Mouse (Mus musculus) erythroblast, embryonic 14.5 days (primary cell): ENCODE results near the gene Slc7a5. TPM values are rescaled to one million over a fixed set of nuclear protein-coding genes. Genes with fewer than 3 reads are reported as not detected.

Experiments
- H3K27me3 ChIP-seq: 2 replicates; pipeline ENCODE4 v1.6.1; 2012; ENCODE audit warnings: inconsistent platforms; ENCODE audit not compliant: control insufficient read depth
- H3K36me3 ChIP-seq: 2 replicates; pipeline ENCODE4 v1.6.1; 2012; ENCODE audit warnings: mild to moderate bottlenecking, inconsistent platforms; ENCODE audit not compliant: control insufficient read depth
- H3K4me1 ChIP-seq: 2 replicates; pipeline ENCODE4 v1.6.1; 2012; ENCODE audit warnings: inconsistent platforms; ENCODE audit not compliant: control insufficient read depth
- H3K4me3 ChIP-seq: replicated peaks from 2 replicates; pipeline ENCODE3; 2012; ENCODE audit warnings: moderate library complexity, mild to moderate bottlenecking, inconsistent platforms
- H3K9me3 ChIP-seq: 2 replicates; pipeline ENCODE4 v1.6.1; 2012; ENCODE audit warnings: low read length, inconsistent platforms, mixed read lengths; ENCODE audit not compliant: control insufficient read depth
- GATA1 ChIP-seq: IDR thresholded peaks from 2 replicates; pipeline ENCODE4 v1.6.1; 2012; ENCODE audit warnings: low read length, inconsistent platforms, mixed read lengths
- TAL1 ChIP-seq: IDR thresholded peaks from 3 replicates; pipeline ENCODE4 v1.6.1; 2012; ENCODE audit warnings: low read length, inconsistent platforms, mixed read lengths
- polyA plus RNA-seq: library from polyadenylated mRNA; stranded (reverse); fragments of >175 nt; gene quantifications from 2 replicates; pipeline ENCODE4 v1.2.3, GENCODE M21; 2012

The Slc7a5 gene
- polyA plus RNA-seq, 1 experiment = 12.4 TPM

GRCm38 (mm10) chr8:121895910-121896309 lies 11.6 kb downstream of the Slc7a5 start:
- peaks cover 92% of the 10 kb centered on the region for H3K36me3 ChIP-seq
- no peaks in the 10 kb centered on the region for H3K27me3 ChIP-seq
- no peak for TF ChIP-seq GATA1
- TF ChIP-seq TAL1 = no peak

GRCm38 (mm10) chr8:121892875-121893274 lies 14.6 kb downstream of the Slc7a5 start:
- H3K9me3 ChIP-seq = no peaks in the 10 kb centered on the region
- no peaks in the 10 kb centered on the region for H3K27me3 ChIP-seq
- H3K36me3 ChIP-seq = peaks cover 100% of the 10 kb centered on the region
- H3K4me3 ChIP-seq = no peak overlapping the region
- H3K4me1 ChIP-seq = peaks cover 59% of the 10 kb centered on the region
- no peak for TF ChIP-seq GATA1
- TF ChIP-seq TAL1 = no peak

More at GRCm38 (mm10) chr8:121895910-121896309, 11.6 kb downstream of the Slc7a5 start:
- no peaks in the 10 kb centered on the region for H3K9me3 ChIP-seq
- H3K4me1 ChIP-seq = peaks cover 73% of the 10 kb centered on the region
- H3K4me3 ChIP-seq = no peak overlapping the region

GRCm38 (mm10) chr8:121889810-121890785 lies 17.4 kb downstream of the Slc7a5 start:
- Histone ChIP-seq H3K4me3 (no peak overlapping the region), H3K27me3 (no peaks in the 10 kb centered on the region), H3K36me3 (peaks cover 100% of the 10 kb centered on the region), H3K9me3 (no peaks in the 10 kb centered on the region), H3K4me1 (peaks cover 31% of the 10 kb centered on the region)
- TF ChIP-seq GATA1 (no peak), TAL1 (no peak)

- H3K4me3 ChIP-seq = no peak overlapping the region
- H3K36me3 ChIP-seq = peaks cover 100% of the 10 kb centered on the region
- TF ChIP-seq GATA1 = no peak
- TF ChIP-seq TAL1 = no peak
- H3K4me1 ChIP-seq = peaks cover 25% of the 10 kb centered on the region
- no peaks in the 10 kb centered on the region for H3K27me3 ChIP-seq
- no peaks in the 10 kb centered on the region for H3K9me3 ChIP-seq
These were observed 18.2 kb downstream of the Slc7a5 start for GRCm38 (mm10) chr8:121889317-121889716.

GRCm38 (mm10) chr8:121887547-121887946 lies 19.9 kb downstream of the Slc7a5 start:
- Histone ChIP-seq H3K9me3 (no peaks in the 10 kb centered on the region), H3K4me3 (no peak overlapping the region), H3K4me1 (peaks cover 18% of the 10 kb centered on the region), H3K27me3 (no peaks in the 10 kb centered on the region), H3K36me3 (peaks cover 100% of the 10 kb centered on the region)
- no peak for TF ChIP-seq TAL1
- TF ChIP-seq GATA1 = no peak

- TF ChIP-seq GATA1 = no peak
- no peak for TF ChIP-seq TAL1
- H3K4me3 ChIP-seq = no peak overlapping the region
- no peaks in the 10 kb centered on the region for H3K27me3 ChIP-seq
- H3K9me3 ChIP-seq = no peaks in the 10 kb centered on the region
- peaks cover 25% of the 10 kb centered on the region for H3K4me1 ChIP-seq
- H3K36me3 ChIP-seq = peaks cover 100% of the 10 kb centered on the region
These were observed 22.1 kb downstream of the Slc7a5 start for GRCm38 (mm10) chr8:121885433-121885832.

GRCm38 (mm10) chr8:121885001-121885400 lies 22.5 kb downstream of the Slc7a5 start:
- H3K4me1 ChIP-seq = peaks cover 24% of the 10 kb centered on the region
- H3K27me3 ChIP-seq = no peaks in the 10 kb centered on the region
- no peak for TF ChIP-seq GATA1
- no peak for TF ChIP-seq TAL1
- no peak overlapping the region for H3K4me3 ChIP-seq
- H3K9me3 ChIP-seq = no peaks in the 10 kb centered on the region
- H3K36me3 ChIP-seq = peaks cover 100% of the 10 kb centered on the region

- Histone ChIP-seq H3K27me3 (no peaks in the 10 kb centered on the region), H3K4me3 (no peak overlapping the region), H3K36me3 (peaks cover 100% of the 10 kb centered on the region), H3K4me1 (peaks cover 16% of the 10 kb centered on the region), H3K9me3 (no peaks in the 10 kb centered on the region)
- TF ChIP-seq GATA1 (no peak), TAL1 (no peak)
These were observed 23.3 kb downstream of the Slc7a5 start for GRCm38 (mm10) chr8:121884181-121884580.

GRCm38 (mm10) chr8:121881921-121882320 lies 25.6 kb downstream of the Slc7a5 start:
- H3K4me3 ChIP-seq = no peak overlapping the region
- no peaks in the 10 kb centered on the region for H3K9me3 ChIP-seq
- peaks cover 83% of the 10 kb centered on the region for H3K36me3 ChIP-seq
- H3K4me1 ChIP-seq = peaks cover 16% of the 10 kb centered on the region
- no peak for TF ChIP-seq TAL1
- TF ChIP-seq GATA1 = no peak
- H3K27me3 ChIP-seq = no peaks in the 10 kb centered on the region
